Mouse (Mus musculus): ENCODE measurements at regions not wholly inside any gene's neighbourhood (a gene's known extent, or its start where the extent isn't known, plus 50 kb on each side); places are given as distances from the start of the nearest gene placed in this dataset.

- no peak for TF ChIP-seq CTCF (IDR thresholded peaks at IDR 0.05; ENCODE audit: low read depth, low read length)
- TF ChIP-seq POLR2A (IDR thresholded peaks at IDR 0.05; ENCODE audit: extremely low read depth, insufficient read depth, low read length), result no peak
Observed at GRCm38 (mm10) chr19:18418548-18418947, 213.1 kb downstream of the Ostf1 start.
